8 mouse cellular contexts compared by ENCODE assay signal in the genomic region with DNA sequence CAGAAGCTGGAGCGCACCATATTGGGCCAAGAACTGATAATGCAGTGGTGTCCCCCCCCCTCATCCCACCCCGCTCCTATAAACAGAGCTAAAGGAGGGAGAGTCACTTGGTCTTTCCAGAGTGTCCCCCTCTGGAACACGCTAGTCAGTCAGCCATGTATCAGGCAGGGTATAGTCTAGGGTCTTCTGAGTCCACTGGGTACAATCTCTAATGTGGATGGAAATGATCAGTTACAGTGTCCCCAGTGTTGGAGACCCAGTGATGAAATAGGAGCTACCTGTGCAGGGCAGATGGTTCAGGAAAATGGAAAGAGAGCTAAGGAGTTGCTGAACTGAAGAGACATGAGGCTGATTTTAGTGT. TPM values are rescaled to one million over a fixed set of nuclear protein-coding genes. Genes with fewer than 3 reads are reported as not detected.
DNase-seq lines count a peak whose midpoint lies in the region; ATAC-seq lines count a peak whose summit lies in the region.

No protein-coding gene starts in this region.

- H3K9me3 ChIP-seq in kidney, embryonic 16.5 days (ENCODE audit: low read length): no peaks in the 10 kb centered on the region
- no peaks in the 10 kb centered on the region for H3K9me3 ChIP-seq in embryonic facial prominence, embryonic 13.5 days
- no peaks in the 10 kb centered on the region for H3K9me3 ChIP-seq in intestine, embryonic 16.5 days (ENCODE audit: control insufficient read depth, low read length)
- no peaks in the 10 kb centered on the region for H3K9me3 ChIP-seq in neural tube, embryonic 13.5 days

- H3K36me3 ChIP-seq in kidney, embryonic 16.5 days (ENCODE audit: insufficient read depth, low read length): no peaks in the 10 kb centered on the region
- H3K36me3 ChIP-seq in embryonic facial prominence, embryonic 13.5 days: no peaks in the 10 kb centered on the region
- H3K36me3 ChIP-seq in intestine, embryonic 16.5 days (ENCODE audit: control insufficient read depth, insufficient read depth, low read length): no peaks in the 10 kb centered on the region
- no peaks in the 10 kb centered on the region for H3K36me3 ChIP-seq in neural tube, embryonic 13.5 days

- peak overlapping the region; percentile 53 for H3K4me2 ChIP-seq in kidney, embryonic 16.5 days (replicated peaks; ENCODE audit: low read depth, low read length)
- H3K4me2 ChIP-seq in embryonic facial prominence, embryonic 13.5 days: peak overlapping the region; percentile 94
- H3K4me2 ChIP-seq in intestine, embryonic 16.5 days (ENCODE audit: low read depth, low read length): peak overlapping the region; percentile 46
- peak overlapping the region; percentile 38 for H3K4me2 ChIP-seq in neural tube, embryonic 13.5 days

- H3K27me3 ChIP-seq in kidney, embryonic 16.5 days (ENCODE audit: insufficient read depth, low read length): no peaks in the 10 kb centered on the region
- H3K27me3 ChIP-seq in embryonic facial prominence, embryonic 13.5 days: peaks cover 17% of the 10 kb centered on the region
- H3K27me3 ChIP-seq in intestine, embryonic 16.5 days (replicated peaks; ENCODE audit: control insufficient read depth, insufficient read depth, low read length): no peaks in the 10 kb centered on the region; the same call in 1 of the 2 replicates
- peaks cover 30% of the 10 kb centered on the region for H3K27me3 ChIP-seq in neural tube, embryonic 13.5 days

- no peak overlapping the region for H3K27ac ChIP-seq in kidney, embryonic 16.5 days (ENCODE audit: low read length)
- no peak overlapping the region for H3K27ac ChIP-seq in embryonic facial prominence, embryonic 13.5 days
- no peak overlapping the region for H3K27ac ChIP-seq in intestine, embryonic 16.5 days (ENCODE audit: low read length)
- peak overlapping the region; percentile 93 for H3K27ac ChIP-seq in neural tube, embryonic 13.5 days (replicated peaks)

- H3K9ac ChIP-seq in kidney, embryonic 16.5 days (replicated peaks; ENCODE audit: low read length): no peak overlapping the region
- H3K9ac ChIP-seq in embryonic facial prominence, embryonic 13.5 days: no peak overlapping the region
- no peak overlapping the region for H3K9ac ChIP-seq in intestine, embryonic 16.5 days (ENCODE audit: low read depth, low read length)
- H3K9ac ChIP-seq in neural tube, embryonic 13.5 days: no peak overlapping the region

- WGBS in kidney, embryonic 16.5 days: 37% methylated on average over 3 of the region's 3 CpGs
- 33% methylated on average over 3 of the region's 3 CpGs for WGBS in embryonic facial prominence, embryonic 13.5 days
- WGBS in intestine, embryonic 16.5 days: 34% methylated on average over 3 of the region's 3 CpGs
- WGBS in neural tube, embryonic 13.5 days: 33% methylated on average over 3 of the region's 3 CpGs

- intact Hi-C loops in left cerebral cortex, postnatal 25 days (cut with DNase I): loop anchor here (1.0 kb wide), 1 partner anchor 30 kb away; no protein-coding TSS in a partner anchor

- peak overlapping the region; percentile 96 for H3K4me3 ChIP-seq in kidney, embryonic 16.5 days (ENCODE audit: low read length)
- H3K4me3 ChIP-seq in embryonic facial prominence, embryonic 13.5 days: peak overlapping the region; percentile 97
- peak overlapping the region; percentile 93 for H3K4me3 ChIP-seq in intestine, embryonic 16.5 days (ENCODE audit: low read length)
- H3K4me3 ChIP-seq in neural tube, embryonic 13.5 days: peak overlapping the region; percentile 97

- peaks cover 30% of the 10 kb centered on the region for H3K4me1 ChIP-seq in kidney, embryonic 16.5 days (ENCODE audit: insufficient read depth, low read length)
- peaks cover 26% of the 10 kb centered on the region for H3K4me1 ChIP-seq in embryonic facial prominence, embryonic 13.5 days
- H3K4me1 ChIP-seq in intestine, embryonic 16.5 days (ENCODE audit: control insufficient read depth, insufficient read depth, low read length): peaks cover 18% of the 10 kb centered on the region
- peaks cover 34% of the 10 kb centered on the region for H3K4me1 ChIP-seq in neural tube, embryonic 13.5 days (replicated peaks)

- DNase-seq in kidney, postnatal 14 days: no peak
- DNase-seq in layer of hippocampus, postnatal 14 days (ENCODE audit: low spot score in 2 of 2): no peak
- no peak for DNase-seq in left cerebral cortex, postnatal 25 days (ENCODE audit: low spot score in 2 of 2)
- no peak for DNase-seq in cerebellum, postnatal 36 days

- no peak for ATAC-seq in kidney, embryonic 16.5 days (ENCODE audit: low FRiP score, low TSS enrichment)
- peak; percentile 71 for ATAC-seq in embryonic facial prominence, embryonic 13.5 days (ENCODE audit: insufficient number of reproducible peaks, insufficient read depth, low FRiP score, low TSS enrichment, low read depth)
- no peak for ATAC-seq in intestine, embryonic 16.5 days
- no peak for ATAC-seq in neural tube, embryonic 13.5 days (ENCODE audit: low read depth)

RNA-seq across cellular contexts. Expression of a gene that starts 0.3 kb away (rescaled TPM):
- 259 and 261 TPM in 2 replicates for polyA plus RNA-seq in kidney, embryonic 16.5 days (2015; fragmentation: Nextera tagmentation; extraction: Ambion mirVana)
- 185 and 195 TPM in 2 replicates for polyA plus RNA-seq in embryonic facial prominence, embryonic 13.5 days (2015; fragmentation: Nextera tagmentation; extraction: Ambion mirVana)
- 286 and 289 TPM in 2 replicates for polyA plus RNA-seq in intestine, embryonic 16.5 days (2015; fragmentation: Nextera tagmentation; extraction: Ambion mirVana)
- polyA plus RNA-seq in neural tube, embryonic 13.5 days (2015; fragmentation: Nextera tagmentation; extraction: Ambion mirVana): 324 and 327 TPM in 2 replicates
- total RNA-seq in layer of hippocampus, postnatal 14 days (2021): 100 to 1,000 TPM; 306 to 313 TPM
- total RNA-seq in left cerebral cortex, postnatal 25 days (2021): 100 to 1,000 TPM; 330 to 341 TPM

RNA-seq across cellular contexts. Expression of a gene that starts 38.9 kb away (rescaled TPM):
- polyA plus RNA-seq in kidney, embryonic 16.5 days (2015; fragmentation: Nextera tagmentation; extraction: Ambion mirVana): 457 and 473 TPM in 2 replicates
- 342 and 345 TPM in 2 replicates for polyA plus RNA-seq in embryonic facial prominence, embryonic 13.5 days (2015; fragmentation: Nextera tagmentation; extraction: Ambion mirVana)
- 453 and 462 TPM in 2 replicates for polyA plus RNA-seq in intestine, embryonic 16.5 days (2015; fragmentation: Nextera tagmentation; extraction: Ambion mirVana)
- 286 and 299 TPM in 2 replicates for polyA plus RNA-seq in neural tube, embryonic 13.5 days (2015; fragmentation: Nextera tagmentation; extraction: Ambion mirVana)
- total RNA-seq in layer of hippocampus, postnatal 14 days (2021): 100 to 1,000 TPM; 143 to 166 TPM
- total RNA-seq in left cerebral cortex, postnatal 25 days (2021): 100 to 1,000 TPM; 184 to 185 TPM

Comparison
In these comparisons a context has a peak if more than half of its experiments do, and no peak if none do; other contexts are left out.
1. H3K4me2 ChIP-seq: peak in every context shown above with its lines; median percentile 94 in embryonic facial prominence, embryonic 13.5 days; 53 in kidney, embryonic 16.5 days; 46 in intestine, embryonic 16.5 days; 38 in neural tube, embryonic 13.5 days.